Mouse (Mus musculus): ENCODE measurements at regions not wholly inside any gene's neighbourhood (a gene's known extent, or its start where the extent isn't known, plus 50 kb on each side); places are given as distances from the start of the nearest gene placed in this dataset.

DNA sequence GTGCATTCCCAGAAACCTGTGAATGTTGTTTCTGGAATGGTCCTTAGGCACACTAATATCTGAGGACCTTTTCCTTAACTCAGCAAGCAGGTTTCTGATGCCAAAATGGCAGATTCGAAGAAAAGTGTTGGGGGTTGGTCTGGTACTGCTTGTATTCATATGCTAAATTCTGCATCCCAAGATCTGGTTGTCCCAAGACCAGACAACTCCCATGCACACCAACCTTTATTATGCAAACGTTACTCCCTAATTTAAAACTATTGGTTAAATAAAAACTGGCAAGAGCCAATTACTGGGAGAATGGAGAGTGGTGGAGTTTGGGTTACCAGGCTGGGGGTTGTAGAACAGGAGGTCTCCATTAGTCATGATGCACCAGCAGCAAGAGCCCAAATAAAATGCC, 129.0 kb upstream of the Tspan2 start:
- TF ChIP-seq ZC3H11A (IDR thresholded peaks at IDR 0.05; ENCODE audit: borderline replicate concordance, low read depth, low read length) (no peak), ZNF384 (IDR thresholded peaks at IDR 0.05; ENCODE audit: low read depth, low read length) (no peak), HCFC1 (IDR thresholded peaks at IDR 0.05; ENCODE audit: borderline replicate concordance, insufficient read depth, low read length) (no peak)

Measured in ES-E14 (cell line).